7 mouse cellular contexts compared by ENCODE assay signal in the genomic region with DNA sequence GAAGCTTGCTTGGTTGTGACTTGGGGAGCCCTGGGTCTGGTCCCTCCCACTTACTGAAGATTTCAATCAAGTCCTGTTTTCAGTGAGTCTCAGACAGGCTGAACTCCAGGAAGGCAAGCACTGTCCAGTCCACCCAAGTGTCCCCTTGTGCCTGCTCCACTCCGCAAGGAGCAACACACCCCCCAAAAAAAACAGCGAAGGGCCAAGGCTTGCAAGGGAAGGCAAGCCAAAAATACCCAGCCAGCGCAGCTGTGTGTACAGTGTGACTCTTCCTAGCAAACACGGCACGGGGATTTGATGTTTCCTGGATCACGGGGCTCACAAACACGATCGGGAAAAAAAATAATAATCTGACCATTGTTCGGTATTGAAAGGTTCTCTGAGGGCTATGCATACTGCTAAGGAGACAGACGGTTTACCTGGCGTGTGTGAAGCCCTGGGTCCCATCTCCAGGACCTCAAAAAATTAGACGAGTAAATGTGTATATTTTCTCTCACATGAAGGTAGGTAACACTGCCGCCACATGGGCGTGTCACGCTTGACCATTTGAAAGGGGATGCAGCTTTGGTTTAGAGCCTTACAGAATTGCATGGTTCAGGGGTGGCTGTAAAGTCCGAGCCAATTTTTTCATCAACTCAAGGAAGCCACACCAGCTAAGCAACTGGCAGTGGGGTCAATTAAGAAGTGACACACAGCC. TPM values are rescaled to one million over a fixed set of nuclear protein-coding genes. Genes with fewer than 3 reads are reported as not detected.
DNase-seq lines count a peak whose midpoint lies in the region; ATAC-seq and TF ChIP-seq lines count a peak whose summit lies in the region.

No protein-coding gene starts in this region.

- no peaks in the 10 kb centered on the region for H3K36me3 ChIP-seq in lung, embryonic 14.5 days (ENCODE audit: insufficient read depth)
- no peaks in the 10 kb centered on the region for H3K36me3 ChIP-seq in forebrain, embryonic 11.5 days (ENCODE audit: control insufficient read depth, insufficient read depth, low read length)
- no peaks in the 10 kb centered on the region for H3K36me3 ChIP-seq in kidney, embryonic 16.5 days (ENCODE audit: insufficient read depth, low read length)
- no peaks in the 10 kb centered on the region for H3K36me3 ChIP-seq in midbrain, embryonic 16.5 days (ENCODE audit: control insufficient read depth, insufficient read depth, low read length)

- WGBS in lung, embryonic 14.5 days = 32% methylated on average over 16 of the region's 16 CpGs
- 66% methylated on average over 16 of the region's 16 CpGs for WGBS in forebrain, embryonic 11.5 days
- 44% methylated on average over 16 of the region's 16 CpGs for WGBS in kidney, embryonic 16.5 days
- 50% methylated on average over 16 of the region's 16 CpGs for WGBS in midbrain, embryonic 16.5 days

- H3K4me2 ChIP-seq in lung, embryonic 14.5 days = peak overlapping the region; percentile 64
- H3K4me2 ChIP-seq in forebrain, embryonic 11.5 days (ENCODE audit: low read depth, low read length, severe bottlenecking) = peak overlapping the region; percentile 66
- peak overlapping the region; percentile 66 for H3K4me2 ChIP-seq in kidney, embryonic 16.5 days (replicated peaks; ENCODE audit: low read depth, low read length)
- H3K4me2 ChIP-seq in midbrain, embryonic 16.5 days (ENCODE audit: low read length) = peak overlapping the region; percentile 72

- H3K4me3 ChIP-seq in lung, embryonic 14.5 days (ENCODE audit: low read depth, low read length) = peak overlapping the region; percentile 60
- H3K4me3 ChIP-seq in forebrain, embryonic 11.5 days (ENCODE audit: low read depth, low read length) = peak overlapping the region; percentile 53; the same call in 1 of the 2 replicates
- peak overlapping the region; percentile 66 for H3K4me3 ChIP-seq in kidney, embryonic 16.5 days (ENCODE audit: low read length)
- peak overlapping the region; percentile 64 for H3K4me3 ChIP-seq in midbrain, embryonic 16.5 days (ENCODE audit: low read depth, low read length)

- no peaks in the 10 kb centered on the region for H3K27me3 ChIP-seq in lung, embryonic 14.5 days (ENCODE audit: insufficient read depth, low read length)
- peaks cover 2% of the 10 kb centered on the region; the same call in 1 of the 2 replicates for H3K27me3 ChIP-seq in forebrain, embryonic 11.5 days (ENCODE audit: control insufficient read depth, insufficient read depth, low read length)
- H3K27me3 ChIP-seq in kidney, embryonic 16.5 days (ENCODE audit: insufficient read depth, low read length) = no peaks in the 10 kb centered on the region; the same call in 1 of the 2 replicates
- H3K27me3 ChIP-seq in midbrain, embryonic 16.5 days (ENCODE audit: control insufficient read depth, insufficient read depth, low read depth, low read length) = no peaks in the 10 kb centered on the region

- H3K27ac ChIP-seq in lung, embryonic 14.5 days (ENCODE audit: low read depth) = peak overlapping the region; percentile 12; the same call in 1 of the 2 replicates
- no peak overlapping the region for H3K27ac ChIP-seq in forebrain, embryonic 11.5 days (ENCODE audit: low read depth, low read length)
- H3K27ac ChIP-seq in kidney, embryonic 16.5 days (ENCODE audit: low read length) = no peak overlapping the region
- H3K27ac ChIP-seq in midbrain, embryonic 16.5 days (ENCODE audit: low read length) = peak overlapping the region; percentile 75

- no peaks in the 10 kb centered on the region for H3K9me3 ChIP-seq in lung, embryonic 14.5 days (ENCODE audit: low read depth, low read length)
- H3K9me3 ChIP-seq in forebrain, embryonic 11.5 days (ENCODE audit: control insufficient read depth, low read length) = no peaks in the 10 kb centered on the region
- H3K9me3 ChIP-seq in kidney, embryonic 16.5 days (ENCODE audit: low read length) = no peaks in the 10 kb centered on the region
- H3K9me3 ChIP-seq in midbrain, embryonic 16.5 days (replicated peaks; ENCODE audit: control insufficient read depth, low read length, poor library complexity, severe bottlenecking) = no peaks in the 10 kb centered on the region

- peaks cover 11% of the 10 kb centered on the region for H3K4me1 ChIP-seq in lung, embryonic 14.5 days (ENCODE audit: insufficient read depth)
- no peaks in the 10 kb centered on the region; the same call in 1 of the 2 replicates for H3K4me1 ChIP-seq in forebrain, embryonic 11.5 days (replicated peaks; ENCODE audit: control insufficient read depth, insufficient read depth, low read length)
- peaks cover 18% of the 10 kb centered on the region for H3K4me1 ChIP-seq in kidney, embryonic 16.5 days (ENCODE audit: insufficient read depth, low read length)
- peaks cover 14% of the 10 kb centered on the region for H3K4me1 ChIP-seq in midbrain, embryonic 16.5 days (ENCODE audit: control insufficient read depth, insufficient read depth, low read length)

- DNase-seq in lung, embryonic 14.5 days = peak; percentile 30
- DNase-seq in lung, postnatal 14 days = no peak
- no peak for DNase-seq in forebrain, embryonic 11.5 days (ENCODE audit: low spot score)
- no peak for DNase-seq in urinary bladder, postnatal 10 days (ENCODE audit: low spot score)
- no peak for DNase-seq in thymus, postnatal 4 days

- H3K9ac ChIP-seq in lung, embryonic 14.5 days = peak overlapping the region; percentile 65
- peak overlapping the region; percentile 0; the same call in 1 of the 2 replicates for H3K9ac ChIP-seq in forebrain, embryonic 11.5 days (ENCODE audit: low read length)
- peak overlapping the region; percentile 72 for H3K9ac ChIP-seq in kidney, embryonic 16.5 days (replicated peaks; ENCODE audit: low read length)
- peak overlapping the region; percentile 81 for H3K9ac ChIP-seq in midbrain, embryonic 16.5 days (ENCODE audit: low read depth, low read length)

- TF ChIP-seq CTCF in lung, embryonic 14.5 days (IDR thresholded peaks at IDR 0.05; ENCODE audit: low read depth) = no peak

- no peak for ATAC-seq in lung, embryonic 14.5 days (ENCODE audit: insufficient read depth)
- no peak for ATAC-seq in forebrain, embryonic 11.5 days (replicated peaks; ENCODE audit: low FRiP score)
- peak; percentile 1; the same call in 1 of the 2 replicates for ATAC-seq in kidney, embryonic 16.5 days (ENCODE audit: low FRiP score, low TSS enrichment)
- ATAC-seq in midbrain, embryonic 16.5 days = no peak

RNA-seq across cellular contexts. Expression of gene Grk3, which starts 1.3 kb away (rescaled TPM):
- polyA plus RNA-seq in lung, embryonic 14.5 days (2014; fragmentation: Nextera tagmentation; extraction: Ambion mirVana) = 14.1 and 15.0 TPM in 2 replicates
- 6.7 and 7.1 TPM in 2 replicates for polyA plus RNA-seq in forebrain, embryonic 11.5 days (2014; fragmentation: Nextera tagmentation; extraction: Ambion mirVana)
- polyA plus RNA-seq in kidney, embryonic 16.5 days (2015; fragmentation: Nextera tagmentation; extraction: Ambion mirVana) = 10.9 and 13.0 TPM in 2 replicates
- polyA plus RNA-seq in midbrain, embryonic 16.5 days (2015; fragmentation: Nextera tagmentation; extraction: Ambion mirVana) = 30.7 and 31.5 TPM in 2 replicates

RNA-seq across cellular contexts. Expression of gene Crybb2, which starts 55.7 kb away (rescaled TPM):
- not detected in 2 replicates for polyA plus RNA-seq in lung, embryonic 14.5 days (2014; fragmentation: Nextera tagmentation; extraction: Ambion mirVana)
- polyA plus RNA-seq in forebrain, embryonic 11.5 days (2014; fragmentation: Nextera tagmentation; extraction: Ambion mirVana) = not detected in 2 replicates
- not detected in 2 replicates for polyA plus RNA-seq in kidney, embryonic 16.5 days (2015; fragmentation: Nextera tagmentation; extraction: Ambion mirVana)
- not detected in 2 replicates for polyA plus RNA-seq in midbrain, embryonic 16.5 days (2015; fragmentation: Nextera tagmentation; extraction: Ambion mirVana)

Comparison
In these comparisons a context has a peak if more than half of its experiments do, and no peak if none do; other contexts are left out.
1. H3K27ac ChIP-seq: peak in lung, embryonic 14.5 days (single experiment) and midbrain, embryonic 16.5 days (single experiment); none in forebrain, embryonic 11.5 days (single experiment) and kidney, embryonic 16.5 days (single experiment).
2. H3K9ac ChIP-seq: peak in every context shown above with its lines; median percentile 81 in midbrain, embryonic 16.5 days; 72 in kidney, embryonic 16.5 days; 65 in lung, embryonic 14.5 days; 0 in forebrain, embryonic 11.5 days.
3. Peak in every context shown above with its lines, with median percentiles within 50 percentile points of each other: H3K4me2 ChIP-seq and H3K4me3 ChIP-seq.